Mouse (Mus musculus) c-Kit-negative CD71-positive TER-119-positive erythroid progenitor cells, embryonic 14.5 days (primary cell): ENCODE results near the gene AY074887.
"Not testable (repeated sequence)": the region's sequence is repeated elsewhere in the genome, so short reads cannot be mapped to it uniquely, and the experiment has no call there.

ENCODE experiments used
- DNase-seq: peaks from one replicate; pipeline ENCODE4 v3.0.0-alpha.2; 2013; ENCODE audit warnings: low read depth, low spot score

The AY074887 gene

DNA sequence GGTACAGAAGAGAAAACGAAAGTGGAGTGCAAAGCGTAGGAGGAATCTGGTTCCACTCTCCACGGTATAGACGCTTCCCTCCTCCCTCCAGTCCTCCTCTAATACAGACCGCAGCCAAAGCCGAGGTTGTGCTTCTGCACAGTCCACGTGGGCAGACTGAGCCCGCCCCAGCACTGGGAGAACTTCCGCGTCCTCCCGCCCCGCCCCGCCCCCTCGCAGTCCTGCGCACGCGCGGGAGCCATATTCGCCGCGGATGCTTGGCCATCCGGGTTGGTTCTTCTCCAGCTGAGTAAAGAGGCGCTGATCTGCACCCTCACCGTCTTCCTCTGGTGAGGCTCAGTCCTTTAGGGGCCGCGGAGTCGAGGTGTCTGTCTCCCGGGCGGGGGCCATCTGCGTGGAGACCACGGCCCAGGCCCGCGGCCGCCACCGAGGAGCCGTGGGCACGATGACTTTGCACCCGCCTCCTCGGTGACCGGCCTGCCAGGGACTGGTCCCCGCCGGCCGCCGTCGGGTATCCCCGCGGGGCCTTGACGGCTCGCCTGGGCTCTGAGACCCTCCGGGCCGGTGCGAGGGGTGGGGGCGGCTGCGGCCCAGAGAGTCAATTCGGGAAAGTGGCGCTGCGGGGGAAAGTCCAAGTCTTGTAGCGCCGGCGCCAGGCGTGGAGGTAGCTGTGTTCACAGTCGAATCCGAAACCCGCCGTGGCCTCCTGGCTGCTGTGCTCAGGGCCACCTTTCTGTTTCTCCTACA lies at the start of gene AY074887, which contains the start of gene Psma4:
AY074887 (minus strand) TSS at position 424 of the 747 bp plus-strand sequence.
Psma4 (plus strand) TSS at position 216 of the 747 bp plus-strand sequence.
- DNase-seq: peak; percentile 84

DNA sequence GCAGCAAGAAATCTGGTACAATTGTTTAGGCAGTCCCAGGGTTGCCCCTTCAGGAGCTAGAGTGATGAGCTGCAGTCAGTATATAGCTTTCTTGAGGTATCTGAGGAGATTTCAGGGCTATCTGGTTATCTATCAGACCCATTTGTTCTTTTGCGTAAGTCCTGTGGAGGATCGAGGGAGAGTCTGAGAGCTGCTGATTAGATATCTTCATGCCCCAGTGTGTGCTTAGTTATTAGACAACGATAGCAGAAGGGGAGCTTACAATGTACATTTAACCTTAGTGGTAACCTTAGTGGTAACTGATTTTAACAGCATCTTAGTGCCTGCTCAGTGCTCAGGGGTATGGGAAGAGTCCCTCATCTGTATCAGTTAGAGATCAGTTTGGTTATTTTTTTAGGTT lies 44.8 kb upstream of the AY074887 start:
- DNase-seq: no peak

DNA sequence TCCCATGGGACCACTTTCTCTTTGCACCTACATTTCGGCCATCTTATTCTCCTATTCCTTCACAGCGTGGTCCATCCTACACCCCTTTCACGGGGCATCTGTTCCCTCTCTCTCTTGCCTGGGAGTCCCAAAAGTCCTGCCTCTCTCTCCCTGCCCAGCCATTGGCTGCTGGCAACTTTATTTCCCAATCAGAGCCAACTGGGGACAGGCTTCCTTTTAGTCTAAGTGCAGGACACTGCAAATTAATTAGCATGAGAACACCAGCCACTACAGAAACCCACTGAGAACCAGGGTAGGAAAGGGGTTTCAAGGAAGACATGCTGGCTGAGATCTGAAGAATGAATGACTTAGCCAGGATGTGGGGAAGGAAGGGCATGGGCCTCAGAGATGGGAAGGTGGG lies 43.6 kb upstream of the AY074887 start:
- no peak for DNase-seq

DNA sequence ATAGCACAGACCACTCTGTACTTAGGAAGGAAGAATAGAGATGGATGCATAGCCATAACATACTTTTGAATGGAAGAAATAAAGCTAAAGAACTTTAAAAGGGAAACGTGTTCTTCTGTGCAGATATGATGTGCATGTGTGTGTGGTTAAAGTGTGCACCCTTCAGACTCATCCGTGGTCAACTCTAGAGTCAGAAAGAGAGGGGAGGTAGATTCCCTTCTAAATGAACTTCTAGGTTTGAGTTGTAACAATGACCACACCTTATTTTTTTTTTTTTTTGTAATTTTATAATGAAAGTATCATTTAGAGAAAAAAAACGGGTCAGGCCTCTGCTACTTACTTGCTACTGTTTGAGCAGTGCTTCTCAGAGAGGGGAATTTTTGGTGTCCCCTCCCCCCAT lies 39.6 kb upstream of the AY074887 start:
- no peak for DNase-seq

- no peak for DNase-seq
Observed at GRCm38 (mm10) chr9:54982401-54982800, 31.6 kb upstream of the AY074887 start.

GRCm38 (mm10) chr9:54981291-54982191 lies 30.7 kb upstream of the AY074887 start:
- peak; percentile 5 for DNase-seq

DNA sequence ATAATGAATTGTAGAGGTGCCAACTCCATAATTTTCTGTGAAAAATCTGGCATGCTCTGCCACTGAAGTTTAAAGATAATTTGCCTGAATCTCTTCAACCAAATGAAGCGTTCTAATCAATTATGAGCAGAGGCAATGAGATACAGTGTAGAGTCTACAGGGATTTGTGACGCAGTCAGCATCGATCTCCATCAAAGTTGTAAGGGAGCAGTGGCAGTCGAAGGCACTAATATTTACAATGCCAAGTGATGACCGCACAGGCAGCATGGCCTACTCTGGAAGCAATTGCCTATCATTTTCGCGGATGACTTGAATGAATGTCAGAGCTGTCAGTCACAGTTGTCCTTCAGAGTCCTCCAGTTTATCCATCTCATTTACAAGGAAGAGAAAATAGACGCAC lies 29.9 kb upstream of the AY074887 start, which contains the start of gene Chrna5:
Chrna5 (plus strand) TSS at position 207 of the 400 bp plus-strand sequence.
- no peak for DNase-seq

- no peak for DNase-seq
Observed at GRCm38 (mm10) chr9:54969972-54970637, 19.3 kb upstream of the AY074887 start.

GRCm38 (mm10) chr9:54963669-54964068 lies 12.9 kb upstream of the AY074887 start:
- no peak for DNase-seq

GRCm38 (mm10) chr9:54961059-54961458 lies 10.3 kb upstream of the AY074887 start:
- DNase-seq: no peak

DNA sequence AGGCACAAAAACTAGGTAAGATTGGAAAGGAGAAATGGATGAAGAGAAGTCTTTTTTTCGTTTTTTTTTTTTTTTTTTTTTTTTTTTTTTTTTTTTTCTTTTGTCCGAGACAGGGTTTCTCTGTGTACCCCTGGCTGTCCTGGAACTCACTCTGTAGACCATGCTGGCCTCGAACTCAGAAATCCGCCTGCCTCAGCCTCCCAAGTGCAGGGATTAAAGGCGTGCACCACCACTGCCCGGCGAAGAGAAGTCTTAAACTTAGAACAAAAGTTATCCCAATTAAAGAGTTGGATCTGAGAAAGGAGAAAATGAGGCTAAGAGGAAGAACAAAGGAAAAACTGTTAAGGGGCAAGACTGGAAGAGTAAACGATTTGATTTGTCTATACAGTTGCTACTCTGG lies 636 bp downstream of the AY074887 start:
- DNase-seq: not testable (repeated sequence)

DNA sequence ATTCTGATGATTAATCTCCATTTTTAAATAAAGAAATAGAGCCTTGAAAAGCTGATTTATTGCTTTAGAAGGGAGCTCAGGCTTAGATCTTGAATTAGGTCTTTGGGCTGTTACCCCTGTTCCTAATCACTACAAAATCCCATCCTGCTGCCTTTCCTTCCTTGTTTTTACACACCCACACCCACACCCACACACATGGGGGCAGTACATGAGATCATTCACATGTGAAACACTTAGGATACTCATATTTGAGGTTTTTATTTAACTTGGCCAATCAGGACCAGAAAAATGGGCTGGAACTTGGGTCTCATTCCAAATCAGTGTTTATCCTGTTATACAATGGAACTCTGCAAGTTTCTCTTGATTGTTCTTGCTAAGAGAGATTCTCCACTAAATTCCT lies 1.3 kb downstream of the AY074887 start:
- DNase-seq: no peak

GRCm38 (mm10) chr9:54946256-54946655 lies 4.5 kb downstream of the AY074887 start:
- DNase-seq: no peak

GRCm38 (mm10) chr9:54944467-54944866 lies 6.3 kb downstream of the AY074887 start:
- no peak for DNase-seq

- DNase-seq: no peak
Observed at GRCm38 (mm10) chr9:54942071-54942470, 8.7 kb downstream of the AY074887 start.

DNA sequence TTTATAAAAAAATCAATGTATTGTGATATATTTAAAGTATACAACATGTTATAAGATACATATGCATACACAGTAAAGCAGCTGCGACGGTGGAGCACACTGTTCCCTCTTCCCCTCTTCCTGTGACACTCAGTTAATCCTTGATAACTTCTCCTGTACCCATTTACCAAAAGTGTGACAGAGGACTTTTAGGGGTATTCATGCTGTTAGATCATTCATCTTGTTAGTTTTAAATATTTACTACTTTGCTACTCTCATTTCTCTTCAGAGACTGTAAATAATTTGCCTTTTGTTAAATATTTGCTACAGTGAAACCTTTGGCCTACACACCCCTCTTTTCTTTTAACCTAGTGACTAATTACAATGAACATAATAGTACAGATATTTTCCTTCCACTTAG lies 18.4 kb downstream of the AY074887 start:
- no peak for DNase-seq

DNA sequence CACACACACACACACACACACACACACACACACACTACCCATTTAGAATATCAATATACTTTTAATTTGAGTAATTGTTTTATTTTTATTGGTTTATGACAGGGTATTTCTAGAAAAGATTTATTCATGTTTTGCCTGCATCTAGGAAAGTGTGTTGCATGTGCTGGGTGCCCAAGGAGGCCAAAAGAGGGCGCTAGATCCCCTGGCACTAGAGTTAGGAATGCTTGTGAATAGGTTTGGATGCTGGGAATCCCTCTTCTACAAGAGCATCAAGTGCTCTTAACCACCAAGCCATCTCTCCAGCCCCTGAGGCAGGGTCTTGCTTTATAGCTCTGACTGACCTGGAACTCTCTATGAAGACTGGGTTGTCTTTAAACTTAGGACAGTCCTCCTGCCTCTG lies 19.0 kb downstream of the AY074887 start:
- DNase-seq: no peak

DNA sequence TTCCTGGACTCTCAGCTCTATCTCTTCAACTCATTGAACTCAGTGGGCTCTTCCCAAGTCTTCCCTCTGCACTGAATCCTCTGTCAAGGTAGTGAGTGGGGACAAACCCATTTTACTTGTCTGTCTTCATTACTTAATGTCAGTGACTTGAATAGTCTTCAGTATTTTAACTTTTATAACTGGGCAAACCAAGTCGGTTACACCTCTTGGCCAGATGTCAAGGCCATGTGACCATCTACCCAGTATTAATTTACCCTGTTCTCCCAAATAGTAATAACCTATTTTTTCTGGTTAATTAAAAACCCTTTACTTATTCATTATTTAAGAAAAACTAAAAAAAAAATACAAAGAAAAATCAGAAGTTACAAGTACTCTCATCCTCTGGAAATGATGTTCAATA lies 20.1 kb downstream of the AY074887 start:
- DNase-seq: no peak

DNA sequence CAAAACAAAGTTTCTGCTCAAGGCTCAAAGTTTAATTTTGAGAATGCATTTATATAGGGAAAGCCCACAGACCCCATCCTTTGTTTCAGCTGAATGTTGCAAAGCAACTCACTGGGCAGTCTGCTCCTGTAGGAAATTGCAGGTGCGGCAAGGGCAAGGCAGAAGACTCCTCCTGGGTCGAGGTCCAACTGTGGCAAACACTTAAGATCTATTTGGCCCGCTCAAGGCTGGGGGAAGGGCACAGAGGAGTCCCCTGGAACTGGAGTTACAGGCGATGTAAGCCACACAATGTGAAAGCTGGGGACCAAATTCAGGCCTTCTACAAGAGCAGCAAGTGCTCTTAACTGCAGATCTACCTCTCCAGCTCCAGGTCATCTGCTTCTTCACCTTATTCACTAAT lies 30.9 kb downstream of the AY074887 start:
- DNase-seq: no peak

DNA sequence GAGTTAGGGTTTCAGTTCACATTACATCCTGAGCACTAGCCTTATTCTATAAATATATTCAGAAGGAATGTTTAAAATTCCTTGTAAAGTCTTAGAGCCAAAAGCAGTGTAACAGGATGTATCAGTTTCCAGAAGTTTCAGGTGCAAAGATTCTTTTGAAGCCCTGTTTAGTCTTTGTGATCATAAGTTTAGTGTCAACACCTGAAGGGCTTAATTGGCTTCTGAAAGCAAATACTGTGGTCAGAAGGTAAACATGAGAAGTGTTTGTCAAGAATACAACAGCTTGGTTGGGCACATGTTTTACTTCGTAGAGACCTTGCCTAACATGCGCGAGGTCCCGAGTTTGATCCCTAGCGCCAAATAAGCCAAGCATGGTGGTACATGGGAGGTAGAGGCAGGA lies 32.0 kb downstream of the AY074887 start:
- DNase-seq: no peak

GRCm38 (mm10) chr9:54918191-54918590 lies 32.6 kb downstream of the AY074887 start:
- no peak for DNase-seq
